Mouse (Mus musculus) lung, embryonic 14.5 days (tissue): ENCODE measurements around the gene Ddx1. TPM values are rescaled to one million over a fixed set of nuclear protein-coding genes. Genes with fewer than 3 reads are reported as not detected.

Experiments
- ATAC-seq: fragments of 200-750 bp; cut with Nextera tagmentation; 2 replicates; pipeline ENCODE4 v1.8.0; 2017; ENCODE audit warnings: mild to moderate bottlenecking, moderate TSS enrichment, moderate library complexity; ENCODE audit not compliant: insufficient read depth
- DNase-seq: peaks from one replicate; pipeline ENCODE4 v3.0.0-alpha.2; 2015
- H3K27ac ChIP-seq: fragments of 300-500 bp; sonication (generic); 2 replicates; pipeline ENCODE4 v1.5.1; 2014; ENCODE audit warnings: low read depth, mild to moderate bottlenecking, moderate library complexity
- H3K27me3 ChIP-seq: fragments of 300-500 bp; sonication (generic); 2 replicates; pipeline ENCODE4 v1.6.1; 2014; ENCODE audit warnings: low read length, control low read depth; ENCODE audit not compliant: insufficient read depth
- H3K36me3 ChIP-seq: fragments of 300-500 bp; sonication (generic); 2 replicates; pipeline ENCODE4 v1.6.1; 2014; ENCODE audit warnings: control low read depth; ENCODE audit not compliant: insufficient read depth
- H3K4me1 ChIP-seq: fragments of 300-500 bp; sonication (generic); 2 replicates; pipeline ENCODE4 v1.6.1; 2014; ENCODE audit warnings: antibody characterized with exemption, control low read depth; ENCODE audit not compliant: insufficient read depth
- H3K4me2 ChIP-seq: fragments of 300-500 bp; sonication (generic); 2 replicates; pipeline ENCODE4 v1.6.1; 2014; ENCODE audit warnings: mild to moderate bottlenecking
- H3K4me3 ChIP-seq: fragments of 300-500 bp; sonication (generic); 2 replicates; pipeline ENCODE4 v1.5.1; 2014; ENCODE audit warnings: low read depth, low read length
- H3K9ac ChIP-seq: fragments of 300-500 bp; sonication (generic); 2 replicates; pipeline ENCODE4 v1.6.1; 2014
- H3K9me3 ChIP-seq: fragments of 300-500 bp; sonication (generic); 2 replicates; pipeline ENCODE4 v1.6.1; 2016; ENCODE audit warnings: low read depth, low read length, control low read depth
- CTCF ChIP-seq: IDR thresholded peaks from 2 replicates; pipeline ENCODE4 v1.5.1; 2016; ENCODE audit warnings: antibody characterized with exemption, low read depth
- WGBS: fragments of 180-500 bp; shearing (Covaris S2); extraction: QIAGEN DNeasy Blood & Tissue Kit; methylation state at CpG from one replicate; pipeline ENCODE4 v1.1.7; 2014; 5-methylcytosine and 5-hydroxymethylcytosine counted together
- polyA plus RNA-seq: library from polyadenylated mRNA; unstranded; fragments of >200 nt; fragmentation: Nextera tagmentation; extraction: Ambion mirVana; gene quantifications from 2 replicates; pipeline ENCODE4 v1.2.1, GENCODE M21; 2014

Ddx1 gene
- polyA plus RNA-seq, 1 experiment from 2014 or later = 174 TPM

- Histone ChIP-seq H3K4me1 (no peaks in the 10 kb centered on the region), H3K9me3 (no peaks in the 10 kb centered on the region), H3K9ac (no peak overlapping the region), H3K36me3 (no peaks in the 10 kb centered on the region), H3K27me3 (no peaks in the 10 kb centered on the region), H3K4me2 (no peak overlapping the region), H3K27ac (no peak overlapping the region), H3K4me3 (no peak overlapping the region)
- TF ChIP-seq CTCF = no peak
- no peak for ATAC-seq
- 82% methylated on average over 2 of the region's 2 CpGs for WGBS
- no peak for DNase-seq
These were observed 6.7 kb upstream of the Ddx1 start for GRCm38 (mm10) chr12:13255701-13256100.

GRCm38 (mm10) chr12:13255068-13255467, 6.1 kb upstream of the Ddx1 start:
- DNase-seq = peak; percentile 36
- no peak for TF ChIP-seq CTCF
- Histone ChIP-seq H3K27me3 (no peaks in the 10 kb centered on the region), H3K27ac (no peak overlapping the region), H3K9me3 (no peaks in the 10 kb centered on the region), H3K4me1 (no peaks in the 10 kb centered on the region), H3K4me2 (no peak overlapping the region), H3K36me3 (no peaks in the 10 kb centered on the region), H3K9ac (no peak overlapping the region), H3K4me3 (no peak overlapping the region)
- ATAC-seq = no peak
- WGBS = 39% methylated on average over 3 of the region's 3 CpGs

GRCm38 (mm10) chr12:13249573-13249919, 533 bp upstream of the Ddx1 start:
- Histone ChIP-seq H3K4me3 (peak overlapping the region; percentile 80), H3K9ac (peak overlapping the region; percentile 92), H3K27ac (no peak overlapping the region), H3K9me3 (no peaks in the 10 kb centered on the region), H3K4me1 (0 out of 2 replicates have a peak, but pooled peaks cover 5% of the 10 kb centered on the region), H3K27me3 (no peaks in the 10 kb centered on the region), H3K4me2 (peak overlapping the region; percentile 59), H3K36me3 (peaks cover 3% of the 10 kb centered on the region; the same call in 1 of the 2 replicates)
- no peak for ATAC-seq
- 81% methylated on average over 3 of the region's 3 CpGs for whole genome bisulfite sequencing
- no peak for DNase-seq
- no peak for TF ChIP-seq CTCF

GRCm38 (mm10) chr12:13242453-13242852, 6.6 kb downstream of the Ddx1 start:
- Histone ChIP-seq H3K4me1 (no peaks in the 10 kb centered on the region), H3K4me3 (no peak overlapping the region), H3K9me3 (no peaks in the 10 kb centered on the region), H3K4me2 (no peak overlapping the region), H3K27me3 (no peaks in the 10 kb centered on the region), H3K36me3 (peaks cover 64% of the 10 kb centered on the region), H3K9ac (no peak overlapping the region), H3K27ac (no peak overlapping the region)
- no peak for DNase-seq
- ATAC-seq = no peak
- no peak for TF ChIP-seq CTCF

- peaks cover 38% of the 10 kb centered on the region for H3K36me3 ChIP-seq
- no peak for TF ChIP-seq CTCF
- no peak overlapping the region for H3K9ac ChIP-seq
- H3K4me2 ChIP-seq = no peak overlapping the region
- DNase-seq (peak; percentile 32), ATAC-seq (no peak)
- H3K27ac ChIP-seq = no peak overlapping the region
- H3K4me1 ChIP-seq = no peaks in the 10 kb centered on the region
- H3K4me3 ChIP-seq = no peak overlapping the region
- H3K27me3 ChIP-seq = no peaks in the 10 kb centered on the region
- no peaks in the 10 kb centered on the region for H3K9me3 ChIP-seq
- WGBS = 51% methylated on average over 8 of the region's 8 CpGs
These were observed 30.9 kb downstream of the Ddx1 start for GRCm38 (mm10) chr12:13218101-13218514.

GRCm38 (mm10) chr12:13217568-13217967, 31.4 kb downstream of the Ddx1 start:
- Histone ChIP-seq H3K4me3 (no peak overlapping the region), H3K4me2 (no peak overlapping the region), H3K4me1 (no peaks in the 10 kb centered on the region), H3K27ac (no peak overlapping the region), H3K9me3 (no peaks in the 10 kb centered on the region), H3K27me3 (no peaks in the 10 kb centered on the region), H3K9ac (no peak overlapping the region), H3K36me3 (peaks cover 35% of the 10 kb centered on the region)
- TF ChIP-seq CTCF = no peak
- DNase-seq (no peak), ATAC-seq (no peak)
- 50% methylated on average over 3 of the region's 3 CpGs for WGBS

- no peak for DNase-seq
- H3K27ac ChIP-seq = no peak overlapping the region
These were observed 32.4 kb downstream of the Ddx1 start for GRCm38 (mm10) chr12:13216501-13217103.

More at GRCm38 (mm10) chr12:13216501-13217103, 32.4 kb downstream of the Ddx1 start:
- 47% methylated on average over 5 of the region's 5 CpGs for WGBS
- Histone ChIP-seq H3K9ac (no peak overlapping the region), H3K4me3 (no peak overlapping the region), H3K9me3 (no peaks in the 10 kb centered on the region), H3K27me3 (no peaks in the 10 kb centered on the region), H3K4me2 (no peak overlapping the region), H3K4me1 (no peaks in the 10 kb centered on the region), H3K36me3 (peaks cover 35% of the 10 kb centered on the region)
- no peak for TF ChIP-seq CTCF
- ATAC-seq = no peak
